Mouse (Mus musculus): ENCODE results near the gene Mtfmt.

The Mtfmt gene

GRCm38 (mm10) chr9:65435671-65436301, at the start of gene Mtfmt:
Mtfmt (plus strand) TSS chr9:65435782.
- peak; percentile 97 for DNase-seq

DNA sequence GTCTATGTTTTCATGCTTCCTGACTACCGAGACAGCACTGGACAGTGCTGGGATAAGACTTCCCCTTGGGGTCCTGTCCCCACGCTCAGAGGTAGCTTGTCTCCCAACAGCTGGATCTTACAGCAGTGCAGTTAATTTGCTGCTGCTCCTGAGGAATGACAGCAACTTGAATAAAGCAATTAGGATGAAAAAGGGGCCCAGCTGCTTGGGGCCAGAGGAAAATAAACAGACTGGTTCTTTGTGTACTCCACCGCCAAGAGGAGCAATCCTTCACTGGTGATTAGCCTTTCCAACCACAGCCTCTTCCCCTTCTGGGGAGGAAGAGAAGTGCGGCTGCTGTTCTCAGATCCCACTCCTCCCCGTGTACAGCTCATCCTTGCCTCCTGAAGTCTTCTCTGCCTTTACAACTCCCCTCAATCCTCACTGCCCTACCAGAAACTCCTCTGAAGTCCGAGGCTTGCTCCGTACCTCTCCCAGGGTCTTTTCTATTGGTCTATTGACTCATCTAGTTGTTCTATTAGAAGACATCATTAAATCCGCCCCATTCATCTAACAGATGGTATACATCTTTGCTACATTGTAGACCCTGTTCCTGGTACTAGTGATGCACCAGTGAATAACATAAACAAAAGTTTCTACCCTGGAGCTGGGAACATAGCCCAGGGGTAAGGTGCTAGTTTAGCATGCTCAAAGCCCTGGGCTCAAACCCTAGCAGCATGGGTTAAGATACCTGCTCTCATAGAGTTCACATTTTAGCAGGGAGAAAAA, 49.0 kb upstream of the Mtfmt start:
- peak; percentile 61 for DNase-seq

DNA sequence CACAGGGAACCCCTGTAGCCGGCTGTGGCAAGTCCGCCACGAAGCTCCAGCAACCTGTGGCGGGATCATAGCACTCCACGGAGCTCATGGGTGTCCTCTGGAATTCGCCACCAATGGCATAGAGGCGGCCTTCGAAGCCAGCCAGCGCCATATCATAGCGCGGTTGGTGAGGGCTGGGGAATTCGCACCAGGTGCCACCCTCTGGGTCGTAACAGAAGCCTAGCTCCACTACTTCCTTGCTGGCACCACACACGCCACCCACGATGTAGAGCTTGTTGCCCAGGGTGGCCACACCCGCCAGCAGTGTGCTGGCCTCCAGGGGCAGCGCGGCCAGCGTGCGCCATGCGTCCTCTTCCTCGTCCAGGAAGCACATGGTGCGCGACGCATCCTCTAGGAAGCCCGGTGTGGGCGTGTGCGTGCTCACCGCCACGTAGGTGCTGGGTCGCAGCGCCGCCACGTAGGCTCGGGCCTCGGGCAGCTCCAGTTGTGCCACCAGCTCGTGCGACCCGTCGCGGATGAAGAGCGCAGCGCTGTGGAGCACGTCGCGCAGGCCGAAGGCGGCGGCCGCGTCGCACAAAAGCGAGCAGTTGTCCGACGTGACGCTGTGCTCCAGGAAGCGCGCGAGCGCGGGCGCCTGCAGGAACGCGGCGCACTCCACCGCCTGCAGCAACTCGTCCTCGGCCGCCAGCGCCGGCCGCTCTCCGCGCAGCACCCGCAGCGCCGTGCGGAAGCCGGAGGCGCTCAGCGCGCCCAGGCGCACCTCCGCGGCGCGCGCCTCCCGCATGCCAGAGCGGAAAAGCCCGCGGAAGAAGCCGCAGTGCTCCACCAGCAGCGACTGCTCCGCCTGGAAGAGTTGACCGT, 44.6 kb upstream of the Mtfmt start:
- DNase-seq, result peak; percentile 56

DNA sequence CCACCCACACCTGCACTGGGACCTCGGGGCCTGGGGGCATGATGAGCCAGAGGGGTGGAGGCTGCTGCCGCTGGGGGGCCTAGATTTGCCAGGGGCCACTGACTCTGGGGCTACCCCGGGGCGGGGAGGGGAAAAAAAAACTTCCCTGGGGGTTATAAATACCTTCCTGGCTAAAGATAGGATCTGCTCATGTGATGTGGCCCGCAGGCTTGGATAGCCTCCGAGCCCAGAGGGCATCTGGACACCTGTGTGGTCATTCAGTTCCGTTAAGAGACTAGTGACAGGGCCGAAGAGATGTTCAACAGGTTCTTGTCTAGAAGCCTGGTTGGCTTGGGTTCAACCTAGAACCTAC, 44.0 kb upstream of the Mtfmt start, which contains the start of gene Kbtbd13:
Kbtbd13 (minus strand) TSS at position 40 of the 352 bp plus-strand sequence.
- no peak for DNase-seq

GRCm38 (mm10) chr9:65392638-65393364, 42.8 kb upstream of the Mtfmt start:
- peak; percentile 86 for DNase-seq

DNA sequence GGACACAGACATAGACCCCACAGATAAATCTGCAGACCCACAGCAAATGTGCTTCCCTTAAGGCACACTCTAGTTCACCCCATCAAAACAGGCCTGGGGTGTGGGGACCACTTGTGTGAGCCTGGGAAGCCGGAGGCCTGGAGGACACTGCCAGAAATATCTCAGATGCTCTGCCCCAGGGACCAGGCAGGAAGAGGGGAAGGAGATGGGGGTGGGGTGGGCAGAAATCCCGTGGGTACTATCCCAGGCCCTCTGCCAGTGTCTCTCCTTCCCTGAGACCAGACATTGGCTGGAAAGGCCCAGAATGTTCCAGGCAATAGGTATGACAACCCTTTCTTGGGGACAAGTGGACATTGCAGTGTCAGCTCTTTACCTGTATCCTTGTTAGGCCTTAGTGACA, 42.0 kb upstream of the Mtfmt start:
- DNase-seq, result no peak

GRCm38 (mm10) chr9:65394360-65394759, 41.2 kb upstream of the Mtfmt start:
- DNase-seq, result no peak

GRCm38 (mm10) chr9:65398279-65398678, 37.3 kb upstream of the Mtfmt start, which contains the start of gene Rasl12:
Rasl12 (plus strand) TSS chr9:65398506.
- DNase-seq, result peak; percentile 89

- DNase-seq, result no peak
These were observed 35.6 kb upstream of the Mtfmt start for GRCm38 (mm10) chr9:65399934-65400333.

GRCm38 (mm10) chr9:65404331-65405183, 31.0 kb upstream of the Mtfmt start:
- peak; percentile 90 for DNase-seq

GRCm38 (mm10) chr9:65405184-65405449, 30.5 kb upstream of the Mtfmt start:
- no peak for DNase-seq

DNA sequence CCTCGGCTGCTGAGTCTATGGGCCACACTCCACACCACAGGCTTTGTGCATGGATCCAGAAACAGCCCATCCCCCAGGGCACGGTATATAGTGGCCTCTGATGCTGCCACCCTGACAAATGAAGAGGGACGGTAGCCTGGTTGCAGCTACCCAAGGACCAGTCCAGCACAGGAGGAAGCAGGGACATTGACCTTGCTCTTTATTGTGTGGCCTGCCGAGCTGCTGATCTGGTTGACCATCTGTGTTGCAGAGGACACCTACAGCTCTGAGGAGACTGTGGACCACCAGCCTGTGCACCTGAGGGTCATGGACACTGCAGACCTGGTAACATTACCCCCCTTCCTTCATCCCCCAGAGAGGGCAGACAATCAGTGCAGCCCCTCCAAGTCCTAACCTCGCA, 28.3 kb upstream of the Mtfmt start:
- no peak for DNase-seq

DNA sequence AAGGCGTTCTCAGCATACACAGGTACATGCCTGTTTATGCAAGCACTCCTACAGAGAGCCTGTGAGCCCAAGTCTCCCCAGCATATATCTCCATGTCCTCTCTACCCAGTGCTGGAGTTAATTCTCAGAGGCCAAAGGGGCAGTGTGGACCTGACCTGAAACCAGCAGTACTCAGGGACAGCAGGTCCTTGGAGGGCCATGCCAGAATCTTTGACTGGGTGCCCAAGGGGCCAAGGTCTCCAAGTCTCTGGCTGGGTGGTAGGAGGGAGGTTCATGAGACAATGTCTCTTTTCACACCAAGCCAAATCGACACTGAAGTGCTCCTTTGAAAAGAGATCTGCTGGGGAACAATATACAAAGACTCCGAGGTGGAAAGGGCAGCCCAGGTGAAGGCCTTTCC, 27.7 kb upstream of the Mtfmt start:
- DNase-seq, result no peak

DNA sequence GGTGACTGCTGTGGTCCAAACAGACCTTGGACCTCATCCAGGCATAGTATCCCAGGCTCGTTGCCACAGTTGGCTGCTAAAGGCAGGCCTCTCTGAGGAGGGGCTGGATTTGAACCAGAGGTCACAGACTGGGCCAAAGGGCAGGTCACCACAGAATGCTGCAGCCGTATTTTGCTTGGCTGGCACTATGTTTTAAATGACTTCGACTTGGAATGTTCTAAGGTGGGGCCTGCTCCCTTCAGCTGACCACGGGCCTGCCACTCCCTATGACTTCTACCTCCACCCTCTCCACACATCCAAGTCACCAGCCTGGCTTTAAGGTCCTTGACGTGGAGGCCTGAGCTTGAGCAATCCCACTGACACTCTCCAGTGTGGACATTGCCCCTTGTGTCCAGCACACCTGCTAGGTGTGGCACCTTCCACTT, 26.7 kb upstream of the Mtfmt start:
- DNase-seq, result peak; percentile 76

- DNase-seq, result no peak
These were observed 25.2 kb upstream of the Mtfmt start for GRCm38 (mm10) chr9:65410378-65410777.

GRCm38 (mm10) chr9:65411326-65411725, 24.3 kb upstream of the Mtfmt start:
- no peak for DNase-seq

GRCm38 (mm10) chr9:65417738-65418137, 17.8 kb upstream of the Mtfmt start:
- no peak for DNase-seq

DNA sequence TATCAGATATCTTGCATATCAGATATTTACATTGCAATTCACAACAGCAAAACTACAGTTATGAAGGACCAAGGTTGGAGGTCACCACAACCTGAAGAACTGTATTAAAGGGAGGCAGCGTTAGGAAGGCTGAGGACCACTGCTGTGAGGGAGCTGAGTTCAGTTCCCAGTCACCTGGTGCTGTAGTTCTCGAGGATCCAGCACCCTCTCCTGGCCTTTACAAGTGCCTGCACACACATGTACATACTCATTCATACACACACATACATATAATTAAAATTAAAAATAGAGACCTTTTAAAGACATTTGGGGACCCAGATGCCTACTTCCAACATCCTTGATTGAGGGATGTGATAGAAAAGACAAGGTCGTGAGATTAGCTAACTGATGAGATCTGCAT, 15.9 kb upstream of the Mtfmt start:
- DNase-seq, result no peak

DNA sequence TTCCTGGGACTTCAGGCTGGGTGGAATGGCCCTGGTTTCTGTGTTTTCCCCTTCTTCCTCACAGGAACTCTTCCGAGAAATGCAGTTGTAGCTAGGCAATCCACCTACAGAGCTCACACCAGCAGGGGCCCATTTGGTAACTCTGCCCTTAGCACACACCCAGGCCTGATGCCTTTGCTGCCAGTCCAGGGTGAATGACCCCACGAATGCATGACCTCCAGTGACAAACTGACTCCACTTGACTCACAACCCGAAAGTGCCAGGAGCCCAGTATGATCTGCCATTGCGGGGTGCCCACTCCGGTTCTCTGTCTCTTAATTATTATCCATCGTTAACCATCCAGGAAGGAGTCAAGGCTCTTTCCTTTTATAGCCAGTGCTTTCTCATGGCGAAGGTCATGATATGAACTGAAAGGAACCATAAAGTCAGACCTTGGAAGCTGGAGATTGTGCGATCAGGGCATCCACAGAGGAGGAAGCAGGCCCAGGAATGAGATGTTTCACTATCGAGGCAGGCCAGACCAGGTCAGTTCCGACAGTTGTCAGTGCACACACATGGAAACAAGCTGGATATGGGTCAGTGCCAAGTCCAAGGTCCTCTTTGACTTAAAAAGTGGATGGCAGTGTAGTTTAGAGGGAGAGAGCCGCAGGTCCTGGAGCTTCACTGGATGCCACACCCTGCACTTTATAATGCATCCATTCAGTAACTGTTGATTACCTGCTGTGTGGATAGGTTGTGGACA, 12.7 kb upstream of the Mtfmt start, which contains the start of gene Slc51b:
Slc51b (minus strand) TSS at position 196 of the 742 bp plus-strand sequence.
- peak; percentile 69 for DNase-seq

DNA sequence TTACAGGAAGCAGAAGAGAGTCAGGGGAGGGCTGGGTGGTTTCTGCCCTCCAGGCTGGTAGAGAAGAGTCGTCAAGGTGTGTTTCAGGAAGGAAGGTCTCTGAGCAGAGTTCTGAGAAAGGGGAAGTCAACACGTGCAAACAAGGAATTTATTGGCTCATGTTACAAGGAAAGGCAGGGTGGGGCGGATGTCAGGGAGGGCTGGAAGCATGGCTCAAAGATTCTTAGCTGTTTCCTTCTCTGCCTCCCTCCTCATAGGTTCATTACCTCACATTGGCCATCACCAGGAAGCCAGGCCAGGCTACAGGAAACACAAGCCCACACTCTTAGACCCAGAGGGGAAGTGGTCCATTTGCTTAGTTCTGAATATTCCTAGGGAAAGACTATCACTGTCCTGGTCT, 11.2 kb upstream of the Mtfmt start:
- DNase-seq, result no peak

DNA sequence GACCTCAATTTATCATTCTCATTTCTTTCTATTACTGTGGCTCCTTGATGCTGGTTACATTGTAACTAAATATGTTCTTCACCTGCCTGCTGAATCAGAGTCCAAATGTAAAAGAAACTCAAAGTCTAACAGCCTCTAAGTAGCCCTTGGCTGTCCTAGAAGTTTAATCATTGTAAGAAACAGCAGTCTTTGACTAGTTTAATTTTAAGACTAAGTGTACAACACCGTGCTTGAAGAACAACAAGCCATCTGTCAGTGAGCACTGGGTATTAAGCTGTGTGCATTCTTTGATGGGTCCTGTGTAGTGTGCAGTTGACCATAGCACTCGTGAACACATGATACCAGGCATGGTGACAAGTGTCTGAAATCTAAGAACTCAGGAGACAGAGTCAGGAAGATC, 8.1 kb upstream of the Mtfmt start:
- no peak for DNase-seq

All from kidney, postnatal 10 days (tissue).